Mouse (Mus musculus): ENCODE measurements around the gene H2-DMb2.

GRCm38 (mm10) chr17:34177179-34177578 is 34.1 kb downstream of the H2-DMb2 start:
- TF ChIP-seq MAX (IDR thresholded peaks at IDR 0.05; ENCODE audit: low read depth): no peak
- no peak for TF ChIP-seq POLR2A (IDR thresholded peaks at IDR 0.05; ENCODE audit: insufficient read length, low read depth)
- TF ChIP-seq USF1 (IDR thresholded peaks at IDR 0.05; ENCODE audit: low read depth): no peak
- TF ChIP-seq E2F4 (IDR thresholded peaks at IDR 0.05; ENCODE audit: insufficient read depth): no peak
- TF ChIP-seq SRF (IDR thresholded peaks at IDR 0.05; ENCODE audit: control insufficient read depth, insufficient read length, low read depth): no peak
- no peak for TF ChIP-seq TCF12 (IDR thresholded peaks at IDR 0.05; ENCODE audit: insufficient read depth, poor library complexity, severe bottlenecking)
- no peak for TF ChIP-seq POLR2AphosphoS2 (IDR thresholded peaks at IDR 0.05; ENCODE audit: insufficient read length, low read depth)
- no peak for TF ChIP-seq TCF3 (IDR thresholded peaks at IDR 0.05; ENCODE audit: insufficient read length, low read depth)
- no peak for TF ChIP-seq CEBPB (IDR thresholded peaks at IDR 0.05; ENCODE audit: insufficient read depth, poor library complexity, severe bottlenecking)
- TF ChIP-seq MYOD1 (IDR thresholded peaks at IDR 0.05; ENCODE audit: control insufficient read depth in 1 of 3, insufficient read length in 2 of 3, low read depth in 2 of 3): no peak
- TF ChIP-seq MYOG (IDR thresholded peaks at IDR 0.05; ENCODE audit: control insufficient read depth in 1 of 3, insufficient read depth in 1 of 3, insufficient read length in 2 of 3, low read depth in 2 of 3): no peak

All from myocyte (in vitro differentiated cells).